Mouse (Mus musculus) bone marrow, adult 2 months (tissue): ENCODE results near the gene Ntn5. TPM values are rescaled to one million over a fixed set of nuclear protein-coding genes. Genes with fewer than 3 reads are reported as not detected.

Experiments
- H3K27ac ChIP-seq: fragments of 200-500 bp; 2 replicates; pipeline ENCODE4 v1.5.1; 2012; ENCODE audit warnings: low read depth, mild to moderate bottlenecking, control low read depth, inconsistent platforms, low read length; ENCODE audit not compliant: control insufficient read depth, poor library complexity, insufficient read depth
- H3K4me1 ChIP-seq: fragments of 200-500 bp; 2 replicates; pipeline ENCODE4 v1.6.1; 2011; ENCODE audit warnings: low read length; ENCODE audit not compliant: control insufficient read depth, insufficient read depth
- H3K4me3 ChIP-seq: fragments of 200-500 bp; replicated peaks from 2 replicates; pipeline ENCODE3; 2011; ENCODE audit warnings: mild to moderate bottlenecking, low read depth, low read length, control low read depth; ENCODE audit not compliant: control insufficient read depth
- CTCF ChIP-seq: fragments of 200-500 bp; IDR thresholded peaks from 2 replicates; pipeline ENCODE4 v1.5.1; 2011; ENCODE audit warnings: low read length, control low read depth; ENCODE audit not compliant: control insufficient read depth, insufficient read depth
- POLR2A ChIP-seq: fragments of 200-500 bp; IDR thresholded peaks from 2 replicates; pipeline ENCODE4 v1.6.1; 2011; ENCODE audit warnings: low read depth, mild to moderate bottlenecking, control low read depth, low read length, borderline replicate concordance; ENCODE audit not compliant: control insufficient read depth
- WGBS: fragments of 180-500 bp; shearing (Covaris S2); methylation state at CpG from one replicate; pipeline ENCODE4 v1.1.7; 2018; 5-methylcytosine and 5-hydroxymethylcytosine counted together
- polyA plus RNA-seq: library from polyadenylated mRNA; stranded (reverse); fragments of >200 nt; gene quantifications from 2 replicates; pipeline ENCODE4 v1.2.4, GENCODE M21; 2011; ENCODE audit warnings: low replicate concordance; ENCODE audit not compliant: missing spikeins, insufficient read depth, insufficient read length

The Ntn5 gene
- polyA plus RNA-seq, 1 experiment, result not detected

GRCm38 (mm10) chr7:45640191-45640957, 43.4 kb upstream of the Ntn5 start:
- H3K4me3 ChIP-seq, result no peak overlapping the region
- no peak overlapping the region for H3K27ac ChIP-seq
- 83% methylated on average over 19 of the region's 19 CpGs for WGBS
- no peak for TF ChIP-seq POLR2A
- no peak for TF ChIP-seq CTCF
- H3K4me1 ChIP-seq, result peaks cover 2% of the 10 kb centered on the region; the same call in 1 of the 2 replicates

GRCm38 (mm10) chr7:45641391-45642040, 42.3 kb upstream of the Ntn5 start:
- TF ChIP-seq CTCF, result no peak
- TF ChIP-seq POLR2A, result no peak
- Histone ChIP-seq H3K27ac (no peak overlapping the region), H3K4me3 (no peak overlapping the region), H3K4me1 (peaks cover 2% of the 10 kb centered on the region; the same call in 1 of the 2 replicates)
- 74% methylated on average over 17 of the region's 17 CpGs for WGBS

DNA sequence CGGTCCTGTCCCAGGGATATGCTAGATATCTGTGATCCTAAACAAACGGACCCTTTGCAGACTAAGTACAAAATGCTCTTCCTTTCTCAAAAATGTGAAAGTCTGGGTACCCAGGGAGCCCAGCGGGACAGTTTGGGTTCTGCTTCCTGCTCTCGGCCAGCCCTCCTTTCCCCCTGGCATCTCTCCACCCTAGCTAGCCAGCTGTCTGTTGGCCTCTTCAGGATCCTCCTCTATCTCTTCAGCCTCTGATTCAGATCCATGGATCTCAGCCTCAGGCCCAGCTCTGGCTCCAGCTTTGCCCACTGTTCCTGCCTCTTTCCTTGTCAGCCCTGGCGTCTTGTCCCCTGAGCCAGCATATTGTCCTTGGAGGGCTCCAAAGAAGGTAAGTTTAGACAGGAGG, 41.7 kb upstream of the Ntn5 start:
- TF ChIP-seq POLR2A (no peak), CTCF (no peak)
- Histone ChIP-seq H3K4me1 (peaks cover 2% of the 10 kb centered on the region; the same call in 1 of the 2 replicates), H3K4me3 (no peak overlapping the region), H3K27ac (no peak overlapping the region)
- 66% methylated on average over 5 of the region's 5 CpGs for WGBS

DNA sequence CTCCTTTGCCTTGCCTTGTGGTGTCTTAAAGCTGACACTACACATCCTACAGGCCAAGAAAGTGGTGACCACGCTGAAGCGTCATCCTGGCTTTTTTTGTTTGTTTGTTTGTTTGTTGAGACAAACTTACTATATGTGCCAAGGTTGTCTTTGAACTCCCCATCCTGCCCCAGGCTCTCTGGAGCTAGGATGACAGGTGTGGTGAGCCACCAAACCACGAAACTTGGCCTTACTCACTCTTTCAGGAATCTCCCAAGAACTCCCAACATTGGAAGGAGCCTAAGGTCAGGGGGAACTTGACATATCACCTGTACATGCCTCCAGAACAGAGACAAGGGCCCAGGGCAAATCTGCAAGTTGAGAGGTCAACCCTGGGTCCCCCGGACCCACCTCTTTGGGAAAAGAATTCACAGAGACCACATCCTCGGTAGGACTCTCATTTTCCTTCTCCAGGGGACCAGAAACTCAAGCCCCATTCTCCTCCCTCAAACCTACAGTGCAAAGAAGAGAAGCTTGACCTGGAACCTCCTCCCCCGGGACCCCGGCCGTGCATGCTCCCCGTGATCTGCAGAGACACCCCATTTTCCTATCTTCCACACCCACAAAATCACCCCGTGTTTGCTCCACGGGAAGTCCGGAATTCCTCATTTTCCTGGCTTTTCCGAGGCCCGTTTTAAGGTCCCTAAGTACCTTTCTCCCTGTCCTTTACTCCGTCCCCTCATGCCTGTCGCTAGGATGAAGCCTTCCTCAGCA, 41.1 kb upstream of the Ntn5 start:
- Histone ChIP-seq H3K4me3 (no peak overlapping the region), H3K4me1 (peaks cover 2% of the 10 kb centered on the region; the same call in 1 of the 2 replicates), H3K27ac (no peak overlapping the region)
- TF ChIP-seq POLR2A (no peak), CTCF (no peak)
- 38% methylated on average over 16 of the region's 16 CpGs for WGBS

DNA sequence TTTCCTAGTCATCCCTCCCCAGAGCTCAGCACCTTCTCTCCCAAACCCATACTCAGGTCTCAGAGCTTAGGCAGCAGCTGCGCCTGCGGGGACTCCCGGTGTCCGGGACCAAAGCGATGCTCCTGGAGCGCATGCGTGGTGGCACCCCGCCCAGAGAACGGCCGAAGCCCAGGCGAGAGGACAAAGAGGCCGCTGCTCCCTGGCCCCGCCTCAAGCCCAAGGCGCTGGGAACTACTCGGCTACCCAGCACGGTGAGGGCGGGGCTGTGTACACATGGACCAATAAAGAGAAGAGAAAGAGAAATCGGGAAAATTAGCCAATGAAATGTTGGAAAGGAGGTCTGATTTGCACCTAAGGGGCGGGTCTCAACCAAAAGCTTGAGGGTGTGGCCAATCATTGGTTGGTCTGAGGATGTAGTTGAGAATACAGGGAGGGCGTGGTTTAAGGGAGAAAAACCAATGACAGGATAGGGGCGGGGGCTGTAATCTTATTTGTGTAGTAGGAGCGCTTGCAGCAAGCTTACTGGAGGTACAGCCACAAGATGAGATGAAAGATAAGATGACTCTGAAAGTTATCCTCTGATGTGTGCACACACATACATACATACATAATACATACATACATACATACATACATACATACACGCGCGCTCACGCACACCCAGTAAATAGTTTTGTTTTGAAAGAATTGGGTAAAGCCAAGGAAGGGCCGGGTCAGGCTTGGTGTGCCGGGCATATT, 40.2 kb upstream of the Ntn5 start:
- TF ChIP-seq CTCF (no peak), POLR2A (no peak; the same call in 1 of the 2 replicates)
- Histone ChIP-seq H3K4me1 (peaks cover 2% of the 10 kb centered on the region; the same call in 1 of the 2 replicates), H3K4me3 (peak overlapping the region; percentile 35), H3K27ac (no peak overlapping the region)
- 10% methylated on average over 28 of the region's 28 CpGs for WGBS

- 59% methylated on average over 18 of the region's 18 CpGs for WGBS
- Histone ChIP-seq H3K4me1 (peaks cover 2% of the 10 kb centered on the region; the same call in 1 of the 2 replicates), H3K4me3 (no peak overlapping the region), H3K27ac (no peak overlapping the region)
- no peak for TF ChIP-seq CTCF
- no peak for TF ChIP-seq POLR2A
These were observed 39.6 kb upstream of the Ntn5 start for GRCm38 (mm10) chr7:45644183-45644582.

DNA sequence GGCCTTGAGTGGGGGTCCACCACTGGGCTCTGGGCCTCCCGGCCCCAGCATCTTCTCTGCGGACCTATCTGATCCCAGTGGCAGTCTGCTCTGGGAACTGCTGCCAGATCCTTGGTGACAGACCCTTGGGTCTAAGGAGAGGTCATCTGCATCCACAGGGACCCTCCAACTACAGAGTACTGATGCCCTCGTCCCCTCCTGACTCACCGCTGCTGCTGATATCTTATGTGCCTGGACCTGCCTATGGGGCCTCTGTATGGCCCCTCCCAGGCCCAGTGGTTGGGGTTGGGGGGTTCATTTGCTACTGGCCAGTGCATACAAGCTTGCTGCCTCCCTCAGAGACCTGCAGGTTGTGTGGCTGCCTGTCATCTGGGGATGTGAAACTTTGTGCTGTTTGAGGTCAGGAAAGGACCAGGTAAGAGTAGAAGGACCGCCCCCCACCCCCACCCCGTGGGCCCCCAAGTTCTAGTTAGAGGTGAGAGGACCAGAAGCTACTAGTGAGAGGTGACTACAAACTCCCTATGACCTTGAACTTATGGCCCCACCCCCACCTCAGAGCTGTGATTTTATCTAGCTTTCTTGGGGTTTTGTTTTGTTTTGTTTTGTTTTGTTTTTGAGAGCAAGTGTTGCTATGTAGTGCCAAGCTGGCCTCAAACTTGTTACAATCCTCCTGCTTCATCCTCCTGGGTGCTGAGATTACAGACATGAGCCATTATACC, 38.8 kb upstream of the Ntn5 start:
- no peak overlapping the region for H3K4me3 ChIP-seq
- 75% methylated on average over 6 of the region's 6 CpGs for WGBS
- TF ChIP-seq CTCF (no peak), POLR2A (no peak)
- peaks cover 2% of the 10 kb centered on the region; the same call in 1 of the 2 replicates for H3K4me1 ChIP-seq
- no peak overlapping the region for H3K27ac ChIP-seq
